Mouse (Mus musculus) CD8-positive naive resting alpha-beta T cell, adult 2 months (primary cell): ENCODE measurements around the gene Zfp558.
"Not testable (repeated sequence)": the region's sequence is repeated elsewhere in the genome, so short reads cannot be mapped to it uniquely, and the experiment has no call there.

Source experiments
- DNase-seq, 2 experiments: peaks; one replicate each; pipeline ENCODE4 v3.0.0; 2022; ENCODE audit warnings: low read depth in 2 of 2, low spot score in 2 of 2

The Zfp558 gene

DNA sequence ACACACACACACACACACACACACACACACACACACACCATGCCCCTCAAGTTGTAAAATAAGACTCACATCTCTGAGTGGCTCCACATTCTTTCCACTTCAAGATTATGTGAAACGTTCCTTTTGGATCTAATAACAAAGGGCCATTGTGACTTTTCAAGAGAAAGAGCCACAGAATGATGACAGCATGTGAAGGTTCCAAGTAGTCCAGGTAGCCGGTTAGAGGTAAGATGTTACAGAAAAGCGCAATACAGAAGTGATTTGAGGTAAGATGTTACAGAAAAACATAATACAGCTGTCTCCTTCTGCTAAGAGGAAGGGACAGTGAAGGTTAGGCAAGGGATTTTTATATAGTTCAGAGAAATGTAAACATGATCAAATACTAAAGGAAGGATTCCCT, at the start of gene Zfp558, which contains the start of gene Mbd3l1:
Gene Zfp558 (minus strand): TSS at position 101 of the 400 bp plus-strand sequence.
Gene Mbd3l1 (plus strand): TSS at position 192 of the 400 bp plus-strand sequence.
- no peak for DNase-seq

DNA sequence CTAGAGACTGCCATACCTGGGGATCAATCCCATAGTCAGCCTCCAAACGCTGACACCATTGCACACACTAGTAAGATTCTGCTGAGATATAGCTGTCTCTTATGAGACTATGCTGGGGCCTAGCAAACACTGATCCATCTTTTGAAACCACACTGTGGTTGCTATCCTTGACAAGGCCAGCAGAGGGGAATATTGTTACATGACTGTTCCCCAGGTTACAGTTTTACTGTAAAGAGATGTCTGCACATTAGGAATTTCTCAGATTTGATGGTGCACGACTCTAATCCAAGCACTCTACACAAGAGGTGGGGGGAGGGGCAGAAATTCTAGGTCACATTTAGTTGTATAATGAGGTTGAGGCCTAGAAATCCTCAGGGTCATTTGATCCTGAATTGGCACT, 30.0 kb upstream of the Zfp558 start:
- no peak for DNase-seq

DNA sequence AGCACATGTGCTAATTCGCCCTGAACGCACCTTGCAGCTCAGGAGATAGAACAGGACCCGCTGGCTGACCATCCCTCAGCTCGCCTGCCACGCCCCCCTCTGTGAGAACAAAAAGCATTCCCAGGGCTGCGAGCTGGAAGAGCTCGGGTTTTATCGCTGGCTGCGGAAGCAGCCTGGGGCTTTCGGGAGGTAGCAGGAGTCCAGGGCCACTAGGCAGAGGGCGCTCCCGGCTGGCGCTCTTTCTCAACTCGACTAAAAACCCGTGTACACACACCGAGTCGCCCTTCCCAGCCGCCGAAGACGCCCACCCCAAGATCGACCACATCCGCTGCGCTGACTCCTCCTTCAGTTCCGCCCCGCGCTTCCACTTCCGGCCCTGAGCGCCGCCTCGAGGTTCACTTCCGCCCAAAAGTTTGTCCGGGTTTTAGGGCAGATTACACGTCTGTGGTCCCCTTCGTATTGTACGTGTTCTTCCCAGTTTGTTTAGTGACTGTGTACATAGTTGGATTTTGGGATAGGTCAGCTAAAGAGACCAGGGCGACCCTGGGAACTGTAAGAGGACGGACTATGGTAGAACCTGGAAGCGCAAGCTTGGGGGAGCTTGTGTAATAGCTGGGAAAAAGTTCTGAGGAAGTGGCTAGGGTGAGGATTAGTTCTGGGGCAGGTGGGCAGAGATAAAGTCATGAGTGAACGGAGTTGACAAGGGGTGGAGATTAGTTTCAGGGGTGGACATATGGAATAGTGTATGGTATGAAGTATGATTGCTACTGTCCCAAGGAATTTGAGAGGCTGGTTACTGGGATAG, 4.5 kb downstream of the Zfp558 start:
- DNase-seq: peak; percentile 39 to 55

DNA sequence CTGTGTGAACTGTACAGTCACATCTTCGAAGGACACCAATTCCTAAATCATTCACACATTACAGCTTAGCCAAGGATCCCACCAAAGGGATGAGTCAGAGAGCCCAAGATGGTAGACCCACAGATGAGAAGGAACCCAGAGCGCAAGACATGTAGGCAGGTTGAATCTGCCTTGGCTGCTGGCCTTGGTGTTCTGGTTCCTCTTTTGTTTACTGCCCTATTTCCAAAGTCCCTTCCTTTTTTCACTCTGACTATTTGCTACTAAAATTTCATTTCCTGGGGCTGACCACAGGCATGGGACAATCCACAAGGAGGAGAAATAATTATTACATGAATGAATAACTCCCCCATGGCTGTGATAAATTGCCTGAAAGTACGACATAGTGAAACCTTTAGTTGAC, 10.1 kb downstream of the Zfp558 start:
- DNase-seq: no peak

DNA sequence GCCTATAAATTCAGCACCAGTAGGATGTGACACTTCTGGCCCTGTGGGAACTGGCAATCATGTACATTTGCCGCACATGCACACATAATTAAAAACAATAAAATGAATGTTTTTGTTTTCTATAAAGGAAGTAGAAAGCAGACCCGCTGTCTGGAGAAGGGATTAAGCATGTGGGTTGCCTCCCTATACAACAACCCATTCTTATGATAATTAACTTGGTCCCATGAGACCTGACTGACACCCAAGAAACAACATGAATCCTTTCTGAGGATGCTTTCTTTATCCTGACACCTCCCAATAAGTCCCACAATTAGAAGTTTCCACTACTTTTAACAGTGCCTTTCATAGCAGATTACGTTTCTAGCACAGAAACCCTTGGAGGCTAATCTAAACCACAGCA, 10.7 kb downstream of the Zfp558 start:
- no peak for DNase-seq

DNA sequence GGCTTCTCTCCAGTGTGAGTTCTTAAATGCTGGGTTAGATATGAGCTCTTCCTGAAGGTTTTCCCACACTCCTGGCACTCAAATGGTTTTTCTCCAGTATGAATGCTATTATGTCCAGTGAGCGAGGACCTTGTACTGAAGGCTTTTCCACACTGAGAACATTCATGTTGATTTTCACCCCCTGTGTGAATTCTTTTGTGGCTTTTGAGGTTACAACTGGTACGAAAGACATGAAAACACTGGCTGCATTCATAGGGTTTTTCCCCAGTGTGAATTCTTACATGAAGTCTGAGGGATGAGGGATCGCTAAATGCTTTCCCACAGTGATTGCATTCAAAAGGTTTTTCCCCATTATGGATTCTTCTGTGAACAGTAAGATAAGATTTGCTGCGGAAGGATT, 21.5 kb downstream of the Zfp558 start:
- DNase-seq: no peak

DNA sequence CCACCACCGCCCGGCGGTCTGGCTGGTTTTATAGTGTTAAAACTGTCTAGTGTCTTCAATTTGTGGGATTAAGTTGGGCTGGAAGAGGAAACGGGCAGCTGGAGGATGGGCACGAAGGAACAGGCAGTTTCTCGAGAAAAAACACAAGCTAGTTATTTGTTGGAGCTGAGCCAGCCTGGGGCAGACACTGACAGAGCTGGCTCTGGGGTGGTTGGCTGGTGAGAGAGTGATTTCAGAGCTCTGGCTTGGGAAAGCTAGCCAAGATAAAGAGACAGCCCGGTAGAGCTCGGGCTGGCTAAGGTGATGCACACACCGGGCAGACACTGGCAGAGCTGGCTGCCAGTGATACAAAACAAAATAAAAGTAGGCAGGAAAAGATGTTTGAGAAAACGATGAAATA, 46.4 kb downstream of the Zfp558 start:
- no peak for DNase-seq

DNA sequence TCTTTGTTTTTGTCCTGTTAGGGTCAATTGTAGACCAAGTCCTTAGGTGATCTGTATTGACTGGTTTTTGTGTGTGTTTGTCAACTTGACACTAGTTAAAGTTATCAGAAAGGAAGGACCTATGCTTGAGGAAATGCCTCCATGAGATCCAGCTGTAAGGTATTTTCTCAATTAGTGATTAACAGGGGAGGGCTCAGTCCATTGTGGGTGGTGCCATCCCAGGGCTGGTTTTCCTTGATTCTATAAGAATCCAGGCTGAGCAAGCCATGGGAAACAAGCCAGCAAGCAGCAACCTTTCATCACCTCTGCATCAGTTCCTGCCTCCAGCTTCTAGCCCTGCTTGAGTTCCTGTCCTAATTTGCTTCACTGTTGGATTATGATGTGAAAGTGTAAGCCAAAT, 47.7 kb downstream of the Zfp558 start, which contains the start of gene Mbd3l2:
Gene Mbd3l2 (plus strand): TSS at position 301 of the 400 bp plus-strand sequence.
- no peak for DNase-seq

DNA sequence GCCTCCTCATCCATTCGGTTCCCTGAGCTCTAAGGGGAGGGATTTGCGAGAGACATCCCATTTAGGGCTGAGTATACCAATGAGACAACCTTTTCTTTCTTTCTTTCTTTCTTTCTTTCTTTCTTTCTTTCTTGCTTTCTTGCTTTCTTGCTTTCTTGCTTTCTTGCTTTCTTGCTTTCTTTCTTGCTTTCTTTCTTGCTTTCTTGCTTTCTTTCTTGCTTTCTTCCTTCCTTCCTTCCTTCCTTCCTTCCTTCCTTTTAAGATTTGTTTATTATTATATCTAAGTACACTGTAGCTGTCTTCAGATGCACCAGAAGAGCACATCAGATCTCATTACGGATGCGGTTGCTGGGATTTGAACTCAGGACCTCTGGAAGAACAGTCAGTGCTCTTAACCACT, 65.7 kb downstream of the Zfp558 start:
- not testable (repeated sequence) for DNase-seq
